Mouse (Mus musculus) limb, embryonic 14.5 days (tissue): ENCODE data around the gene Vwa7. TPM values are rescaled to one million over a fixed set of nuclear protein-coding genes. Genes with fewer than 3 reads are reported as not detected.

Experiments used
- ATAC-seq: fragments of 200-750 bp; cut with Nextera tagmentation; 2 replicates; pipeline ENCODE4 v1.8.0; 2017; ENCODE audit warnings: low read depth, moderate number of reproducible peaks, moderate TSS enrichment; ENCODE audit not compliant: low FRiP score
- DNase-seq: peaks from one replicate; pipeline ENCODE4 v3.0.0-alpha.2; 2015; ENCODE audit warnings: low spot score
- H3K27ac ChIP-seq: fragments of 300-500 bp; sonication (generic); replicated peaks from 2 replicates; pipeline ENCODE4 v1.5.1; 2014; ENCODE audit warnings: low read depth, mild to moderate bottlenecking, low read length, moderate library complexity, mixed read lengths
- H3K27me3 ChIP-seq: fragments of 300-500 bp; sonication (generic); 2 replicates; pipeline ENCODE4 v1.6.1; 2014; ENCODE audit warnings: low read length, mixed read lengths; ENCODE audit not compliant: control insufficient read depth, insufficient read depth
- H3K36me3 ChIP-seq: fragments of 300-500 bp; sonication (generic); 2 replicates; pipeline ENCODE4 v1.6.1; 2014; ENCODE audit warnings: mild to moderate bottlenecking, low read length, moderate library complexity, mixed read lengths; ENCODE audit not compliant: control insufficient read depth, insufficient read depth
- H3K4me1 ChIP-seq: fragments of 300-500 bp; sonication (generic); 2 replicates; pipeline ENCODE4 v1.6.1; 2014; ENCODE audit warnings: antibody characterized with exemption, low read length, mixed read lengths; ENCODE audit not compliant: control insufficient read depth, insufficient read depth
- H3K4me2 ChIP-seq: fragments of 300-500 bp; sonication (generic); replicated peaks from 2 replicates; pipeline ENCODE4 v1.6.1; 2014; ENCODE audit warnings: low read depth, mild to moderate bottlenecking, low read length, moderate library complexity; ENCODE audit not compliant: severe bottlenecking
- H3K4me3 ChIP-seq: fragments of 300-500 bp; sonication (generic); replicated peaks from 2 replicates; pipeline ENCODE4 v1.5.1; 2014; ENCODE audit warnings: low read length
- H3K9ac ChIP-seq: fragments of 300-500 bp; sonication (generic); 2 replicates; pipeline ENCODE4 v1.6.1; 2014; ENCODE audit warnings: mild to moderate bottlenecking, low read depth, low read length, moderate library complexity; ENCODE audit not compliant: severe bottlenecking
- H3K9me3 ChIP-seq: fragments of 300-500 bp; sonication (generic); 2 replicates; pipeline ENCODE4 v1.6.1; 2016; ENCODE audit warnings: low read length; ENCODE audit not compliant: control insufficient read depth
- POLR2A ChIP-seq: fragments of 200-500 bp; IDR thresholded peaks from 2 replicates; pipeline ENCODE4 v1.8.0; 2012; ENCODE audit warnings: inconsistent platforms, mild to moderate bottlenecking, moderate library complexity, borderline replicate concordance; ENCODE audit not compliant: insufficient read depth, insufficient read length; ENCODE audit errors: extremely low read depth
- WGBS: fragments of 180-500 bp; shearing (Covaris S2); extraction: QIAGEN DNeasy Blood & Tissue Kit; methylation state at CpG from one replicate; pipeline ENCODE4 v1.1.7; 2014; 5-methylcytosine and 5-hydroxymethylcytosine counted together
- polyA plus RNA-seq, 2 experiments: library from polyadenylated mRNA; depleted of rRNA in 1 of 2; stranded (reverse) in 1 of 2; unstranded in 1 of 2; fragments of >200 nt; fragmentation: Nextera tagmentation in 1 of 2; extraction: Ambion mirVana in 1 of 2; gene quantifications; 2 replicates each; pipeline versions ENCODE4 v1.2.1 to v1.2.3; 2012 to 2014

Gene Vwa7
- polyA plus RNA-seq, 2 experiments = 0.15 to 0.64 TPM

DNA sequence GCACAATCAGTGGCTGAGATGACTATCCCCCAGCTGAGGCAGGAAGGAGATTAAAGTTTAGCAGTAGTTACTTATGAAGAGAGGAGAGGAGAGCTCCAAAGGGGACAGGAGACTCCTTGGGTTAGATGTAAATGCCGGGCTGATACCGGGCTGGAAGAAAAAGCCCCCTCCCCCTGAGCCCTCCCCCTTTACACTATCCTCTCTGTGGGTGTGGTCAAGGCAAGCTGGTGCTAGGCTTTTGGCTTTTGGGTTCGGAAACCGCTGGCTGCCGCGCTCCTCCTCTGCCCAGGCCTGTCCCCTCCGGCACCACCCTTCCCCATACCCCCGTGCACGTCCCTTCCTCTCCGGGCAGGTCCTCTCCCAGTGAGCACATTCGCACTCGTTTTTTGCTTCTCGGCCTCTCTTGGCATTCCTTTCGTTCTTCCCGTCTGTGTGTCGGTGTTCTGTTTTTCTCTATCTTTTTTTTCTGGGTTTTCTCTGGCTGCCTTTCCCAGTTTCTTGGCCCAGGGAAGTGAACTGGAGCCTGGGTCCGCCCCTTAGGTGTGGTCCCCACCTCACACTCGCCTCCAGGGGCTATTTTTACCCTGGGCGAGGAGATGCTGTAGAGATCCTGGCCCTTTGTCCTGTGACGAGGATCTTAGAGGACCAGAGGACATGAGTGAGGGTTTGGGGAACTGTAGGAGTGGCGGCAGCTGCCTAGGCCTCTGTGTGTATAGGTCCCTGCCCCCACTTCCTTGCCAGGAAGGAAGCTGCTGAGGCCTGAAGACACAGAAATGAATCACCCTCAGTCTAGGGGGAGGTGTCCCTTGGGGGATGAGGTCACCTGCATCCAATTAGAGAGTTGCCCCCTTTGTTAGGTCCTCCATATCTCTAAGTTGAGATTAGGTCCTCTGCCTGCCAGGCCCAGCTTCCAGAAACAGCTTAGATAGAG, 35.0 kb downstream of the Vwa7 start:
- Histone ChIP-seq H3K9ac (peak overlapping the region; percentile 79), H3K9me3 (no peaks in the 10 kb centered on the region), H3K4me1 (peaks cover 36% of the 10 kb centered on the region), H3K27ac (peak overlapping the region; percentile 89), H3K27me3 (no peaks in the 10 kb centered on the region), H3K4me2 (peak overlapping the region; percentile 91), H3K4me3 (peak overlapping the region; percentile 63), H3K36me3 (peaks cover 44% of the 10 kb centered on the region)
- DNase-seq (peak; percentile 86), ATAC-seq (peak; percentile 34)
- 2% methylated on average over 20 of the region's 21 CpGs for WGBS
- no peak for TF ChIP-seq POLR2A

DNA sequence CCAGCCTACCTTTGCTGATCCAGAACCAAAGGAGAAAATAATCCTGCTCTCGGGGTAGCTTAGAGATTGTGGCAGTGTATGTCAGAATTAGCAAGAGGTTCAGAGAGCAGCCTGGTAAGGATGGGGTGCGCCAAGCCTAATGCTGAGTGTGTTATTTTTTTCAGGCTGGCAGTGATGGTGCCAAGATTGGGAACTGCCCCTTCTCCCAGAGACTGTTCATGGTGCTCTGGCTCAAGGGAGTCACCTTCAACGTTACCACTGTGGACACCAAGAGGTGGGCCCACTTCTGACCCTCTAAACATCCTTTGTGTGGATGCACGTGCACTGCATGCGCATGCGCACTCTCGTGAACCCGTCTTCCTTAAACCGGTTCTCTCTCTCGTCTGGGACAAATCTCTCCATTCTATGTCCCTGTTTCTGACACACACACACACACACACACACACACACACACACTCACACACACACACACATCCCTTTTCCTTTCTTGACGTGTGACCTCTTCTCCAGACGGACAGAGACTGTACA, 36.0 kb downstream of the Vwa7 start:
- TF ChIP-seq POLR2A = no peak
- peak overlapping the region; percentile 91 for H3K4me2 ChIP-seq
- no peaks in the 10 kb centered on the region for H3K9me3 ChIP-seq
- H3K4me1 ChIP-seq = peaks cover 32% of the 10 kb centered on the region
- 86% methylated on average over 12 of the region's 12 CpGs for WGBS
- no peak for DNase-seq
- peak overlapping the region; percentile 63 for H3K4me3 ChIP-seq
- peak overlapping the region; percentile 79 for H3K9ac ChIP-seq
- H3K27me3 ChIP-seq = no peaks in the 10 kb centered on the region
- H3K36me3 ChIP-seq = peaks cover 50% of the 10 kb centered on the region
- ATAC-seq = no peak
- H3K27ac ChIP-seq = peak overlapping the region; percentile 89; the same call in 1 of the 2 replicates

DNA sequence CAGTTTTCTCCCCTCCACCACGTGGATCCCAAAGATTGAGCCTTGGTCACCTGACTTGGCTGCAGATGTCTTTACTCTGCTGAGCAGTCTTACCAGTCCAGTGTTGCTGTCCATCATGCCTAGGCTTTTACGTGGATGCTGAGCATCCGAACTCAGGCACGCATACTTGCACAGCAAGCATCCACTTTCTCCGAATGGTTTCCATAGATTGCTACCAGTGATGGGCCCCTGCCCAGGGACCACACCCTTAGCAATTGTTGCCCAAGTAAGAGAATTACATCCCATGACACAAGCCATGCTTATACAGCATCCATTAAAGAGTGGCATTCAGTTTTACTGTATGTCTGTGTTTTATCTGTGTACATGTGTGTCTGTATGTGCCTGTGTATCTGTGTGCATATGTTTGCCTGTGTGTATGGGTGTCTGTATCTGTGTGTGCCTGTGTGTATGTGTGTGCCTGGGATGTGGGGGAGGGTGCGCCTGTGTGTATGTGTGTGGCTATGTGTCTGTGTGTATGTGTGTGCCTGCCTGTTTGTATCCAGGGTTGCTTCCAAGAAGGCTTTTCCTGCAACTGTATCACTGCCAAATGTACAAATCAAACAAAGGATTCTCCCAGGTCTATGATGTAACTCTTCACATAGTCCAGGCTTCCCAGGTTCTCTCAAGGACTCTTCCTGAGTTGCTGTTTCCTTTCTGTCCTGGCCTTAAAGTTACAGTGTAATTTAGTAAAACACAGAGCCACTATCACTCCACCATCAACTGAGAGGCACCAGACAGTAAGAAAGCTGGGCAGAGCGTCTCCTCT, 39.5 kb downstream of the Vwa7 start:
- ATAC-seq (no peak), DNase-seq (no peak)
- H3K27me3 ChIP-seq = no peaks in the 10 kb centered on the region
- peaks cover 67% of the 10 kb centered on the region for H3K36me3 ChIP-seq
- no peak overlapping the region for H3K4me2 ChIP-seq
- peaks cover 19% of the 10 kb centered on the region for H3K4me1 ChIP-seq
- WGBS = 92% methylated on average over 7 of the region's 7 CpGs
- no peak overlapping the region for H3K9ac ChIP-seq
- no peak overlapping the region for H3K27ac ChIP-seq
- no peaks in the 10 kb centered on the region for H3K9me3 ChIP-seq
- TF ChIP-seq POLR2A = no peak
- H3K4me3 ChIP-seq = no peak overlapping the region

DNA sequence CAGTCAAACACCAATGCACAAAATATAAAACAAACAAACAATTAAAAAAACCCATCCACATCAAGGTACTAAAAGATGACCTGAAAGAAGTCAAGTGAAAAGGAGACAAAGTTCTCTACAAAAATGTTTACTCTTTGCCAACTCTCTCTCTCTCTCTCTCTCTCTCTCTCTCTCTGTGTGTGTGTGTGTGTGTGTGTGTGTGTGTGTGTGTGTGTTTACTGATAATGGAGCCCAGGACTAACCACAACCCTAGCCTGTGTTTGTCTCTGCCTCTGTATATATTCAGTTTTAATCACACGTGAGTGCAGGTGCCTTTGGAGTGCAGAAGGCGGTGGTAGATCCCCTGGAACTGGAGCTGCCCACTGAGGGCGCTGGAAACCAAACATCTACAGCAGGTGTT, 40.7 kb downstream of the Vwa7 start:
- H3K27me3 ChIP-seq = no peaks in the 10 kb centered on the region
- no peak for TF ChIP-seq POLR2A
- no peak overlapping the region for H3K4me2 ChIP-seq
- H3K4me3 ChIP-seq = no peak overlapping the region
- peaks cover 17% of the 10 kb centered on the region for H3K4me1 ChIP-seq
- peaks cover 77% of the 10 kb centered on the region for H3K36me3 ChIP-seq
- DNase-seq = no peak
- 77% methylated on average over 3 of the region's 3 CpGs for WGBS
- no peak overlapping the region for H3K27ac ChIP-seq
- H3K9me3 ChIP-seq = no peaks in the 10 kb centered on the region
- no peak overlapping the region for H3K9ac ChIP-seq
- no peak for ATAC-seq

DNA sequence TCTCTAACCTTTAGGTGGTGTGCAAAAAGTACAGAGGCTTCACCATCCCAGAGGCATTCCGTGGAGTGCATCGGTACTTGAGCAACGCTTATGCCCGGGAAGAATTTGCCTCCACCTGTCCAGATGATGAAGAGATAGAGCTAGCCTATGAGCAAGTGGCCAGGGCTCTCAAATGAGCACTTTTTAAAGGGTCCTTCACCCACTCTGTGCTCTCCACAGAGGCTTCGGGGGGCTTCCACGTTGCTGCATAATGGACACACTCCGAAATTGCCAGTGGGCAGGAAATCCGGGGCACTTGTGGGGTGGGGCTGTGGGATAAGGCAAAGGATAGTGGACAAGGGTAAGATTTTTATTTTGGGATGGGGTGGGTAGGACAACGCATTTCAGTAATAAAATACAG, 41.9 kb downstream of the Vwa7 start:
- WGBS = 61% methylated on average over 9 of the region's 9 CpGs
- Histone ChIP-seq H3K9me3 (no peaks in the 10 kb centered on the region), H3K9ac (no peak overlapping the region), H3K36me3 (peaks cover 76% of the 10 kb centered on the region), H3K4me2 (peak overlapping the region; percentile 89; the same call in 1 of the 2 replicates), H3K4me3 (0 out of 2 replicates have a peak overlapping the region, but pooled peaks have one; percentile 61), H3K27me3 (no peaks in the 10 kb centered on the region), H3K4me1 (peaks cover 12% of the 10 kb centered on the region), H3K27ac (no peak overlapping the region)
- ATAC-seq (0 out of 2 replicates have a peak, but pooled peaks have one; percentile 0), DNase-seq (no peak)
- TF ChIP-seq POLR2A = no peak
